Mouse (Mus musculus): ENCODE measurements around the gene Higd1b. TPM values are rescaled to one million over a fixed set of nuclear protein-coding genes. Genes with fewer than 3 reads are reported as not detected.
A peak's percentile ranks its signal among the peaks of the same experiment; 100 is the strongest.

Gene Higd1b
- polyA plus RNA-seq, 1 experiment, result not detected

DNA sequence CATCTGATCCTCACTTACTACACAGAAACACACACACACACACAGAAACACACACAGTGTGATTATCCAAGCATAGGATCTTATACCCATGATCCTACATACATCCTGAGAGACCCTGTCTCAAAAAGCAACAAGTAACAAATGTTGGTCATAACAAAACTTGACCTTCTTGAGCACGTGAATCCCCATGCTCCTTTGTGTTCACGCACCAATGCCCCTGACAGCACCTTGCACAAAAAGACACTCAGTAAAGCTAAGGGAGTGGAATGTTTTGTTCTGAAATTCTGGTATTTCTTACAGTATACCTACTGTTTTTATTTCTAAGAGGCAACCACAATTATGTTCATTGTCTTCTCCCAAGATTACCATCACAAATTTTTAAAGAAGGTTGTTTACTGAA, 43.9 kb downstream of the Higd1b start:
- H3K79me2 ChIP-seq (ENCODE audit: control insufficient read depth, insufficient read depth), result peaks cover 33% of the 10 kb centered on the region
- no peak overlapping the region for H3ac ChIP-seq (ENCODE audit: control insufficient read depth, insufficient read length)
- H3K27me3 ChIP-seq (ENCODE audit: control insufficient read depth, insufficient read depth, insufficient read length), result no peaks in the 10 kb centered on the region
- H3K36me3 ChIP-seq (ENCODE audit: control insufficient read depth, insufficient read depth), result peaks cover 16% of the 10 kb centered on the region
- peak overlapping the region; percentile 96 for H3K4me2 ChIP-seq (ENCODE audit: low read depth)
- H3K4me3 ChIP-seq, result peak overlapping the region; percentile 92
- TF ChIP-seq MYOG (IDR thresholded peaks at IDR 0.05; ENCODE audit: control insufficient read depth in 1 of 3, insufficient read depth in 1 of 3, insufficient read length in 2 of 3, low read depth in 2 of 3) (no peak), POLR2A (IDR thresholded peaks at IDR 0.05; ENCODE audit: insufficient read length, low read depth) (no peak), CEBPB (IDR thresholded peaks at IDR 0.05; ENCODE audit: insufficient read depth, poor library complexity, severe bottlenecking) (no peak), POLR2AphosphoS2 (IDR thresholded peaks at IDR 0.05; ENCODE audit: insufficient read length, low read depth) (no peak), TCF3 (IDR thresholded peaks at IDR 0.05; ENCODE audit: insufficient read length, low read depth) (no peak), USF1 (IDR thresholded peaks at IDR 0.05; ENCODE audit: low read depth) (no peak), E2F4 (IDR thresholded peaks at IDR 0.05; ENCODE audit: insufficient read depth) (no peak), REST (IDR thresholded peaks at IDR 0.05; ENCODE audit: insufficient read depth, insufficient read length) (no peak), MAX (IDR thresholded peaks at IDR 0.05; ENCODE audit: low read depth) (no peak), SRF (IDR thresholded peaks at IDR 0.05; ENCODE audit: control insufficient read depth, insufficient read length, low read depth) (no peak), TCF12 (IDR thresholded peaks at IDR 0.05; ENCODE audit: insufficient read depth, poor library complexity, severe bottlenecking) (no peak)

DNA sequence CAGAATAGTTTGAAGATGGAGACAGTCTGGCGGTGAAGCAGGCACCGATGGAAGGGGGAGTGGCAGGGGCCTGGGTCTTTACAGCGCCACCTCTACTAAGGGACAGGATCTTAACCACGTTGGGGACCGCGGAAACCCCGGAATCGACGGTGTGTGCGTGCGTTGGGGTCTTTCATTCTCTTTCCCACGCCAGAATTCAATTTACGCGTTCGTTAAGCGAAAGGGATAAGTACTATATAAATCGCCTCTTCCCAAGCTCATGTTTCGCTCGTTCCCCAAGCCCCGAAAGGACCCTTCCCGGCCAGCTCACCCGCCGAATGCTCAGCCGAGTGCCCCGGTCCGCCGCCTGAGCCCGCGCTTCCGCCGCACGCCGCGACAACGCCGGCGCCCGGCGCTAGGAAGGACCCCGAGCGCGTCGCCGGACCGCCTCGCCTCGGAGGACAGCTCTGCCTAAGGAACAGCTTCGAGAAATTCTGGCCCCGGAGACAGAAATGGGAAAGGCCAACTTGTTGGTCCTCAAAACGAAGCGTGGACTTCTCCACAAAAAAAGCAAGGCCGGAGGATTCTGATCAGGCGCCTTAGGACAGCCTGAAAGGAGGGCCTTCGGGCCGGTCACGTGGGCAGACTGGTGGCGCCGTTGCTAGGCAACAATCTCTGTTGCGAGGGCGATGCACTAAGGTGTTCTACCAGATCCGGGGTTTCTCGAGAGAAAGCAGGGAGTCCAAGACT, 45.1 kb downstream of the Higd1b start, which contains the start of the genes Eftud2 and Ccdc103:
Gene Eftud2, minus strand, starts transcription at position 401 of the 729 bp plus-strand sequence.
Gene Ccdc103, plus strand, starts transcription at position 620 of the 729 bp plus-strand sequence.
- TF ChIP-seq SRF (IDR thresholded peaks at IDR 0.05; ENCODE audit: control insufficient read depth, insufficient read length, low read depth) (peak; percentile 37), REST (IDR thresholded peaks at IDR 0.05; ENCODE audit: insufficient read depth, insufficient read length) (no peak), E2F4 (IDR thresholded peaks at IDR 0.05; ENCODE audit: insufficient read depth) (peak; percentile 61), POLR2AphosphoS2 (IDR thresholded peaks at IDR 0.05; ENCODE audit: insufficient read length, low read depth) (peak; percentile 89), TCF3 (IDR thresholded peaks at IDR 0.05; ENCODE audit: insufficient read length, low read depth) (no peak), USF1 (IDR thresholded peaks at IDR 0.05; ENCODE audit: low read depth) (peak; percentile 100), POLR2A (IDR thresholded peaks at IDR 0.05; ENCODE audit: insufficient read length, low read depth) (peak; percentile 82), MAX (IDR thresholded peaks at IDR 0.05; ENCODE audit: low read depth) (peak; percentile 99)
- Histone ChIP-seq H3ac (ENCODE audit: control insufficient read depth, insufficient read length) (peak within 1 kb of the TSS; percentile 34), H3K4me2 (ENCODE audit: low read depth) (peak within 1 kb of the TSS; percentile 96), H3K4me3 (peak within 1 kb of the TSS; percentile 92), H3K36me3 (ENCODE audit: control insufficient read depth, insufficient read depth) (peaks cover 7% of the 10 kb centered on the region), H3K27me3 (ENCODE audit: control insufficient read depth, insufficient read depth, insufficient read length) (no peaks in the 10 kb centered on the region), H3K79me2 (ENCODE audit: control insufficient read depth, insufficient read depth) (peaks cover 33% of the 10 kb centered on the region)

DNA sequence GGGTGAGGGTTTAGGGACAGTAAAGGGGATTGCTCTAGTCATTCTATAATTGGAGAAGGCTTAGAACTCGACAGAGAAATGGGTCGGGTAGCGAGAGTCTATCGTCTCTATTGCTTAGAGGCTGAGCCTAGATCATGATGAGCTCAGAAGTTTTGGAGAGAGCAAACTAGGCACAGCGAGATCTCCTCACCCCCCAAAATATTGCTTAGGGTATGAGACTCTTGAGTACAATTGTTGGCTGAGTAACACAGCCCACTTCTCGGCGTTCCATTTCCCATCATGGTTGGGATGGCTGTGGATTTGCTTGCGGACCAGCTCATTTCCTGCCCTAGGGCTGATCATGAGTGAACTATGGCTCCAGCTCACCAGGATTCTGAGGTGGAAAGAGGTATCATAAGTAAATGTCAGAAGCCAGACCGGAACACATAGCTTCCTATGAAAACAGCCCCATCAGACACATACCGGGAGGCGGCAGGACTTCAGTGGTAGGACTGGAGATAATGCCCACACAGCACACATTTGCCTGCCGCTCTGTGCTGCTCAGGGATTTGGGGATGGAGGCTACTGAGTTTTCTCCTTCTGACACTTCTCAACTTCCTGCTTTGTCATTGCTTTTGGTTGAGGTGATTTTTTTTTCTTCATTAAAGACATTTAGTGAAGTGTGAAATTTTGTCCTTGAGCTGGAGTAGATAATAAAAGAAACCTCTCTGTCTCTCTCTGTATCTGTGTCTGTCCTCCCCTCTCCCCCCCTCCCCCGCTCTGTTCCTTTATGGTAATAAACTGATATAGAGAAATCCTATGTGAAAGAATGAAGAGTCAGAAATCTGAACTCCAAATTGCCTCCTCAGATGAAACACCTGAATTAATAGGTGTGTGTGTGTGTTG, 45.9 kb downstream of the Higd1b start:
- Histone ChIP-seq H3K27me3 (ENCODE audit: control insufficient read depth, insufficient read depth, insufficient read length) (no peaks in the 10 kb centered on the region), H3K79me2 (ENCODE audit: control insufficient read depth, insufficient read depth) (peaks cover 33% of the 10 kb centered on the region), H3K36me3 (ENCODE audit: control insufficient read depth, insufficient read depth) (peaks cover 2% of the 10 kb centered on the region), H3ac (ENCODE audit: control insufficient read depth, insufficient read length) (peak overlapping the region; percentile 34), H3K4me2 (ENCODE audit: low read depth) (peak overlapping the region; percentile 96), H3K4me3 (peak overlapping the region; percentile 92)
- no peak for TF ChIP-seq MAX (IDR thresholded peaks at IDR 0.05; ENCODE audit: low read depth)
- no peak for TF ChIP-seq REST (IDR thresholded peaks at IDR 0.05; ENCODE audit: insufficient read depth, insufficient read length)
- TF ChIP-seq CEBPB (IDR thresholded peaks at IDR 0.05; ENCODE audit: insufficient read depth, poor library complexity, severe bottlenecking), result no peak
- no peak for TF ChIP-seq POLR2AphosphoS2 (IDR thresholded peaks at IDR 0.05; ENCODE audit: insufficient read length, low read depth)
- no peak for TF ChIP-seq TCF12 (IDR thresholded peaks at IDR 0.05; ENCODE audit: insufficient read depth, poor library complexity, severe bottlenecking)
- no peak for TF ChIP-seq E2F4 (IDR thresholded peaks at IDR 0.05; ENCODE audit: insufficient read depth)
- TF ChIP-seq USF1 (IDR thresholded peaks at IDR 0.05; ENCODE audit: low read depth), result no peak
- no peak for TF ChIP-seq POLR2A (IDR thresholded peaks at IDR 0.05; ENCODE audit: insufficient read length, low read depth)
- TF ChIP-seq MYOG (IDR thresholded peaks at IDR 0.05; ENCODE audit: control insufficient read depth in 1 of 3, insufficient read depth in 1 of 3, insufficient read length in 2 of 3, low read depth in 2 of 3), result no peak
- TF ChIP-seq TCF3 (IDR thresholded peaks at IDR 0.05; ENCODE audit: insufficient read length, low read depth), result no peak
- TF ChIP-seq MYOD1 (IDR thresholded peaks at IDR 0.05; ENCODE audit: control insufficient read depth in 1 of 3, insufficient read length in 2 of 3, low read depth in 2 of 3), result no peak

DNA sequence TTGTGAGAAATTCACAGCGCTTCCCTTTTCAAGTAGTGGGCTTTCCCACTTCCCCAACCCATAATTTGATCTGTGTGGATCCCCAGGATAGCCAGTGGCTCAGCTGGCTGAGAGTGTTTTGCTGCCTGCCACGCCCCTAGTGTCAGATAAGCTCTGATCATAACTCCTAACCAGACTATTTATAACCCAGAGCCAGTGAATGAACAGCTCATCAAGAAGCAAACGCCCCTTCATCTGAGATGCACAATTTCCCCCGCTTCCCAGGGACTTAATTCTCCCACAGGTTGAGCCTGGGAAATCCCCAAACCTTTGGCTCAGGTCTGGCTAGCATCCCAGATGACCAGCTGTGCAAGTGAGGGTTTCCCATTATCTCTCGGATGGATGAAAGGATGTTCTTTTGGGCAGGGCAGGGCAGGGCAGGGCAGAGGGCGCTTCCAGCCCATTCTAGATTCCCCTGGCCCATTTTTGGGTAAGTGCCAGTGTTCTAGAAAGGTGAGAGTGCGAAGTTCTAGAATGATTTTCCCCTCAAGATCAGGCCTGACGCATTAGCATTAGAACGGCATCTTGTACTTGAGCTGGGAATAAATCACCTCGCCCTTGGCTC, 49.1 kb downstream of the Higd1b start, which contains the start of gene Fam187a:
Gene Fam187a, plus strand, starts transcription at position 554 of the 604 bp plus-strand sequence.
- H3K79me2 ChIP-seq (ENCODE audit: control insufficient read depth, insufficient read depth), result peaks cover 11% of the 10 kb centered on the region
- H3K4me2 ChIP-seq (ENCODE audit: low read depth), result peak within 1 kb of the TSS; percentile 30
- no peak within 1 kb of the TSS for H3ac ChIP-seq (ENCODE audit: control insufficient read depth, insufficient read length)
- no peaks in the 10 kb centered on the region for H3K36me3 ChIP-seq (ENCODE audit: control insufficient read depth, insufficient read depth)
- H3K4me3 ChIP-seq, result no peak within 1 kb of the TSS
- no peak for TF ChIP-seq MYOG (IDR thresholded peaks at IDR 0.05; ENCODE audit: control insufficient read depth in 1 of 3, insufficient read depth in 1 of 3, insufficient read length in 2 of 3, low read depth in 2 of 3)
- no peak for TF ChIP-seq POLR2A (IDR thresholded peaks at IDR 0.05; ENCODE audit: insufficient read length, low read depth)
- no peak for TF ChIP-seq USF1 (IDR thresholded peaks at IDR 0.05; ENCODE audit: low read depth)
- no peak for TF ChIP-seq MYOD1 (IDR thresholded peaks at IDR 0.05; ENCODE audit: control insufficient read depth in 1 of 3, insufficient read length in 2 of 3, low read depth in 2 of 3)
- no peak for TF ChIP-seq SRF (IDR thresholded peaks at IDR 0.05; ENCODE audit: control insufficient read depth, insufficient read length, low read depth)
- no peak for TF ChIP-seq CEBPB (IDR thresholded peaks at IDR 0.05; ENCODE audit: insufficient read depth, poor library complexity, severe bottlenecking)
- no peak for TF ChIP-seq POLR2AphosphoS2 (IDR thresholded peaks at IDR 0.05; ENCODE audit: insufficient read length, low read depth)
- no peak for TF ChIP-seq MAX (IDR thresholded peaks at IDR 0.05; ENCODE audit: low read depth)
- H3K27me3 ChIP-seq (ENCODE audit: control insufficient read depth, insufficient read depth, insufficient read length), result peaks cover 9% of the 10 kb centered on the region

Data from myocyte (in vitro differentiated cells).